Mouse (Mus musculus): ENCODE results near the gene Stat2. TPM values are rescaled to one million over a fixed set of nuclear protein-coding genes. Genes with fewer than 3 reads are reported as not detected.
"Not testable (repeated sequence)": the region's sequence is repeated elsewhere in the genome, so short reads cannot be mapped to it uniquely, and the experiment has no call there.

Stat2 gene
- total RNA-seq, 2 experiments from 2014 or later: 8.4 to 15.4 TPM

GRCm38 (mm10) chr10:128296370-128297090 lies 26.2 kb downstream of the Stat2 start:
- intact Hi-C loops (cut with DNase I): no loop called here
- DNase-seq: no peak

GRCm38 (mm10) chr10:128297221-128297620 lies 26.9 kb downstream of the Stat2 start:
- intact Hi-C loops (cut with DNase I): no loop called here
- DNase-seq: no peak

- DNase-seq: peak in 1 of 2 experiments; percentile 28
- intact Hi-C loops (cut with DNase I): no loop called here
Observed at GRCm38 (mm10) chr10:128297622-128298021, 27.3 kb downstream of the Stat2 start.

- no peak for DNase-seq
- intact Hi-C loops (cut with DNase I): no loop called here
Observed at GRCm38 (mm10) chr10:128298243-128298642, 27.9 kb downstream of the Stat2 start.

- intact Hi-C loops (cut with DNase I): no loop called here
- DNase-seq: no peak
Observed at GRCm38 (mm10) chr10:128298702-128299171, 28.4 kb downstream of the Stat2 start, which contains the start of gene Il23a. TSS of gene Il23a (minus strand) at chr10:128298752.

GRCm38 (mm10) chr10:128302357-128302756 lies 32.0 kb downstream of the Stat2 start:
- intact Hi-C loops (cut with DNase I): no loop called here
- no peak for DNase-seq

GRCm38 (mm10) chr10:128302785-128303125 lies 32.4 kb downstream of the Stat2 start:
- no peak for DNase-seq
- intact Hi-C loops (cut with DNase I): loop anchor here (1.0 kb wide), 1 partner anchor 35 kb away; the partner anchor contains the start of gene Cs

- intact Hi-C loops (cut with DNase I): loop anchor here (1.0 kb wide), 1 partner anchor 34 kb away; the partner anchor contains the start of gene Cs
Observed at GRCm38 (mm10) chr10:128303126-128304021, 33.0 kb downstream of the Stat2 start, which contains the start of gene Pan2. TSS of gene Pan2 (plus strand) at chr10:128303335.

GRCm38 (mm10) chr10:128309654-128310053 lies 39.3 kb downstream of the Stat2 start:
- no peak for DNase-seq
- intact Hi-C loops (cut with DNase I): no loop called here

More at GRCm38 (mm10) chr10:128303126-128304021, 33.0 kb downstream of the Stat2 start, which contains the start of gene Pan2:
- peak; percentile 100 for DNase-seq

- DNase-seq: peak in 1 of 2 experiments; percentile 21
- intact Hi-C loops (cut with DNase I): no loop called here
Observed at GRCm38 (mm10) chr10:128310177-128310576, 39.8 kb downstream of the Stat2 start.

- DNase-seq: no peak
- intact Hi-C loops (cut with DNase I): no loop called here
Observed at GRCm38 (mm10) chr10:128310902-128311301, 40.5 kb downstream of the Stat2 start.

- no peak for DNase-seq
- intact Hi-C loops (cut with DNase I): no loop called here
Observed at GRCm38 (mm10) chr10:128315578-128315977, 45.2 kb downstream of the Stat2 start.

GRCm38 (mm10) chr10:128321641-128322040 lies 51.3 kb downstream of the Stat2 start:
- intact Hi-C loops (cut with DNase I): no loop called here
- no peak for DNase-seq

- peak; percentile 81 to 89 for DNase-seq
- intact Hi-C loops (cut with DNase I): no loop called here
Observed at GRCm38 (mm10) chr10:128322141-128323108, 52.1 kb downstream of the Stat2 start, which contains the start of gene Cnpy2. TSS of gene Cnpy2 (plus strand) at chr10:128322459.

GRCm38 (mm10) chr10:128323516-128323915 lies 53.2 kb downstream of the Stat2 start:
- no peak for DNase-seq

GRCm38 (mm10) chr10:128326825-128327224 lies 56.5 kb downstream of the Stat2 start:
- DNase-seq: no peak
- intact Hi-C loops (cut with DNase I): no loop called here

More at GRCm38 (mm10) chr10:128323516-128323915, 53.2 kb downstream of the Stat2 start:
- intact Hi-C loops (cut with DNase I): no loop called here

GRCm38 (mm10) chr10:128327610-128328009 lies 57.3 kb downstream of the Stat2 start:
- no peak for DNase-seq
- intact Hi-C loops (cut with DNase I): no loop called here

- intact Hi-C loops (cut with DNase I); DNase-seq: not testable (repeated sequence)
Observed at GRCm38 (mm10) chr10:128332358-128333249, 62.2 kb downstream of the Stat2 start.

- intact Hi-C loops (cut with DNase I): loop anchor here (2.0 to 5.0 kb wide), 3 partner anchors 42 to 119 kb away; partner anchors contain the start of genes Ankrd52, Nabp2 and Rnf41
- DNase-seq: peak; percentile 80 to 86
Observed at GRCm38 (mm10) chr10:128335582-128335981, 65.2 kb downstream of the Stat2 start.
